Mouse (Mus musculus) adrenal gland, postnatal 4 days (tissue): Measurements from ENCODE around the gene Mrpl4. TPM values are rescaled to one million over a fixed set of nuclear protein-coding genes. Genes with fewer than 3 reads are reported as not detected.

Experiments used
- DNase-seq, 2 experiments: peaks; one replicate each; pipeline ENCODE4 v3.0.0; 2021 to 2022; ENCODE audit warnings: low spot score in 2 of 2, mixed read lengths in 2 of 2
- long read RNA-seq, 2 experiments: library from polyadenylated mRNA; stranded (forward); transcript quantifications; one replicate each; pipeline ENCODE4 v2.0.0; 2021
- total RNA-seq, 2 experiments: library from RNA; stranded (reverse); gene quantifications; 2 replicates each; pipeline ENCODE4 v1.2.3; 2021

Gene Mrpl4
- 10 to 100 TPM; 96.9 to 97.0 TPM for total RNA-seq
- long read RNA-seq, experiment 1, transcript Mrpl4-201 (9 exons, 1,288 nt), result major isoform, 110 of 130 reads
- long read RNA-seq, experiment 1, partial matches to known transcripts, result 6 of 130 reads
- long read RNA-seq, experiment 1, other reads (novel, unspliced or antisense), result 12 of 130 reads
- long read RNA-seq, experiment 2, transcript Mrpl4-201 (9 exons, 1,288 nt), result major isoform, 105 of 136 reads
- long read RNA-seq, experiment 2, partial matches to known transcripts, result 7 of 136 reads
- long read RNA-seq, experiment 2, other reads (novel, unspliced or antisense), result 24 of 136 reads

DNA sequence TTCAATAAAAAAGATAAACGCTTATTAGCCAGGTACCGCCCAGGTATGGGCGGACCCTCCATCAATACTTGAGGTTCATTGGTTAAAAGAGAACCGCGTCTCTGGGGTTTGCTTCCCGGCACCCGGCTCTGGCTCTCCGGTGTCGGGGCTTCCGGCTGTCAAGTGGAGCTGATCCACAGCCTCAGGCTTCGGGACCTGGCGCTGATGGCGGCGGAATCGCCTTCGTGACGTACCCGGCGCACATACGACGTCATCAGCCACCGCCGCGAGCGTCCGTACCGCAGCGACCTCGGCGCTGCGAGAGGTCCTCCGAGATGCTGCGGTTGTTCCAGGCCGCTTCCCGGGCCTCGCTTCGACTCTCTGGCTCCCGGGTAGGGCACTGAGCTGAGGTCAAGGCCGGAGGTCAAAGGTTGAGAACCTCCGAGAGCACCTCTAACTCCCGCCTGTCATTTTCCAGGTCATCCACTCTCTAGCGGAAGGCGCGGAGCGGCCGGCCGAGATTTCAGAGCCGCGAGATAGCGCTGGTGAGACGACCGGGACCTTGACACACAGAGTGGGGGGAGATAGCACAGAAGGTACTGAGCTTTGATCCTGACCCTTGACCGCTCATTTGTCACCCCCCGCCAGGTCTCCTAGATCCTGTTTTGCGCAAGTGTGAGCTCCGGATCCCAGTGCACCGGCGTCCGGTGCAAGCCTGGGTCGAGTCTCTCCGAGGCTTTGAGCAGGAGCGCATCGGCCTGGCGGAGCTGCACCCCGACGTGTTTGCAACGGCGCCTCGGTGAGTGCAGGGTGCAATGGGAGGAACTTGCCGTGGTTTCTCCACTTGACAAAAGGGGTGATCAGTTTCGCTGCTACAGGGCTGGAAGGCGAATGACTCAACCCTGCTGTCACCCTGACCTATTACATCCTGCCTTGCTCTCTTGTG, at the start of gene Mrpl4:
Gene Mrpl4, plus strand, starts transcription at position 112 of the 925 bp plus-strand sequence.
- DNase-seq, result peak; percentile 71 to 77

DNA sequence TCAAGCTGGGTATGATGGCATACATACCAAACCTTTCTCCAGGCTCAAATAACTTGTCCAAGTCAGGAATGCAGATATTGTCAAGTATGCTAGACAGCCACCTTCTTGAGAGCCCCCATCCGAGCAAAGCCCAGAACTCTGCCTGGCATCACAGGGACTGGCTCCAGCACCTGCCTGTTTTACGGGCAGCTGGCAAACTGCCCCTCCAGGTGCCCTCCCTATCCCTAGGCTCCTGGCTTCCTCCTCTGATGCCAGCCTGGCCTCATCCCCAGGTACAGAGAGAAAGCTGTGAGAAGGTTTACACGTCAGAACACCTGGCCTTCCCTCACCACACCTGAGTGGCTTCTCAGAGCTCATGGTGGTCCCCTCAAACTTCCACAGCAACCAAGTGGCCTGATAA, 45.5 kb upstream of the Mrpl4 start:
- DNase-seq, result no peak

DNA sequence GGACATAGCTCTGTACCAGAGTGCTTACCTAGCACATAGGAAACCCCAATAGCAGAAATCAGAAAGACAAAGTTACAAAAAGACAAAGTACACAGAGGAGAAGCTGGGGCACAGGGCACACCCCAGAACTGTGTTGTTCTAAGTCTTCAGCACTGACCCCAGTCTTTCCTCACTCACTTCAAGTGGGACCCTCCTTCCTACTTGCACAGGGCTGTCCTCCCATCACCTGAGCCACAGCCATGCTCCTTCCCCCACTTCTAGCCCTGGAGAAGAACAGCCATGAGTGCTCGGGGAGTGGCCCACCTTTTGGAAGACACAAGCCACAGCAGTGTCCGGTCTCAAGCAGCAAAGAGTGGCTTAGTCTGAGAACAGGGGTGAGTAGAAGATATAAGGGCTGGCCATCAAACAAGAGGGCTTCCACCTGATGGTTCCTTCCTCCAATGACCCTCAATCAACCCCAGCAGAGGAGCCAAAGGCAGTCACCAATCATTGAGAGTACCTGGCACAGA, 43.1 kb upstream of the Mrpl4 start, which contains the start of gene Dnmt1:
Gene Dnmt1, minus strand, starts transcription at position 459 of the 509 bp plus-strand sequence.
- no peak for DNase-seq

DNA sequence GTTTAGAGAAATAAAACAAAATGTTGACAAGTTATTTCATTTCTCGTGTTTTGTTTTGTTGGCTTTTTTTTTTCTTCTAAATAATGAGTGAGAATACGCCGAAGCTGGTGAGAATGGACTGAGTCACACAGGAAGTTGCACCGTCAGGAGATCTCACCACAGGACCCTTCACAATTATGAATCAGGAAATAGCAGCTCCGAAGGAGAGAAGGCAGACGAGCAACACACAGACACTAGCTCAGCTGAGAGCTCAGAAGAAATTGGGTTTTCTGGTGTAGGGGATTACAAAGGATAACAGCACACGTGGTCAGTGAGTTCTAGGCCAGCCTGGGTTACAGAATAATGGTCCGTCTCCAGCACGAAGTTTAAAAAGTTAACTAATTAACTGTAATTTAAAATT, 41.0 kb upstream of the Mrpl4 start:
- no peak for DNase-seq

DNA sequence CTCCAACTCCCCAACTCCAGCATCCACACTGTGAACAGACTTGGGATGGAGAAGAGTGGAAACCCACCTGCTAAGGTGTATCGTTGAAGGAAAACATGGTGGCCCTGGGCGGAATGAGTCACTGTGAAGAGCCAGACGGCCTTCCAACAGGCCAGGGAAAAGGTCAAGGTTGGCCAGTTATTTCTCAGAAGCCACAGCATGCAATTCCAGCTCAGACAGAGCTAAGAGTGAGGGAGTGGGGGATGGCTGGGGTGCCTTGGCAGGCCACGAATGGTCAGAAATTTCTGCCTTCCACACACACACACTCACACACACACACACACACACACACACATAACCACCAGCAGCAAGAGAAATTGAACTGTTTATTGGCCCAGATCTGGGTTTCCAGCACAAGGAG, 36.9 kb upstream of the Mrpl4 start:
- no peak for DNase-seq

DNA sequence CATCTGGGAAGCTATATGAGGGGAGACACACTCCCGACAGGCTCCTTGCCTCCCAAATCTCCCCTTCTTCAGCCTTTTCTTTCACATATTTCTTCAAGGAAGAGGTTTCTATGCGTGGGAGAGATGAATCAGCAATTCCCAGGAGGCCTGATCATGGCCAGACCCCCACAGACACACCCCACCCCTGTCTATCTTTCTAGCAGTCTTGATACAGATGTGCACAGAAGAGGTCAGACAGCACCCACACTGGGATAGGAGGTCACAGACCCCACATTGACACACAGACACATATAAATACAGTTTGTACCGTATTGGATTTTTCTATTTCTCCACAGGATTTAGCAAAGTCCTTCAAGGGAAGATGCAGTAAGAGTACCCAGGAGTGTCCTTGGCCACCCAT, 36.5 kb upstream of the Mrpl4 start:
- no peak for DNase-seq

DNA sequence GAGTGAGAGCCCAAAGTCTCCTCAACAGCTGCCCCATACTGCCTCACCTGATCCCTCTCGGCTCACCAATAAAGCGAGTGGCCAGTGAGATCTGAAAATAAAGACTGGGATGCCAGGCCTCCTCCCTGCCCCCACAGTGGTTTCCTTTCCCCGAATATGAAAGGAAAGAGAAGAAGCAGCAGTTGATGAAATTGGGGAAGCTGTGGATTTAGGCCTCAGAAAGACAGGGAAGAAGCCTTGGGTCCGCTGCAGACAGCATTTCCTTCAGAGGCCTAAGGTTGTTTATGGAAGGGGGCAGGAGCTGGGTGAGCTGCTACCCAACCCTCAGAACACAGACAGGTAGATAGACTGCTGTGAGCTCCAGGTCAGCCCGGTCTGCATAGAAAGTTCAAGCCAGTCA, 35.8 kb upstream of the Mrpl4 start:
- DNase-seq, result no peak

DNA sequence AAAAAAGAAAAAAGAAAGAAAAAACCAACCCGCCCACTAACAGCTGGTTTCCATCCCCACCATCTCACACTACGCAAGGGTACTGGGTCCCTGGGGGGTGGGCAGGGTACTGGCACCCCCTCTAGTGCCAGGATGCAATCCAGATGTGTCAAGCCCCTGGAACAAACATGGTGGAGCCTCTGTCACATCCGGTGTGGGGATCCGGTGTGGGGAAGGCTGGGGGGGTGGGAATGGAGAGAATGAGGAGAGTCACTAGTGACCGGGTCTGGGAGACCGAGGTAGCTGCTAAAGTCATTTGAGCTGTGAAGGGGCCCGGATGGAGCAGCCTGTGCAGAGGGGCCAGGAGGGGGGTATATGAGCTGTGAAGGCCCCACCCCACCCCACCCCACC, 30.8 kb upstream of the Mrpl4 start:
- DNase-seq, result no peak

DNA sequence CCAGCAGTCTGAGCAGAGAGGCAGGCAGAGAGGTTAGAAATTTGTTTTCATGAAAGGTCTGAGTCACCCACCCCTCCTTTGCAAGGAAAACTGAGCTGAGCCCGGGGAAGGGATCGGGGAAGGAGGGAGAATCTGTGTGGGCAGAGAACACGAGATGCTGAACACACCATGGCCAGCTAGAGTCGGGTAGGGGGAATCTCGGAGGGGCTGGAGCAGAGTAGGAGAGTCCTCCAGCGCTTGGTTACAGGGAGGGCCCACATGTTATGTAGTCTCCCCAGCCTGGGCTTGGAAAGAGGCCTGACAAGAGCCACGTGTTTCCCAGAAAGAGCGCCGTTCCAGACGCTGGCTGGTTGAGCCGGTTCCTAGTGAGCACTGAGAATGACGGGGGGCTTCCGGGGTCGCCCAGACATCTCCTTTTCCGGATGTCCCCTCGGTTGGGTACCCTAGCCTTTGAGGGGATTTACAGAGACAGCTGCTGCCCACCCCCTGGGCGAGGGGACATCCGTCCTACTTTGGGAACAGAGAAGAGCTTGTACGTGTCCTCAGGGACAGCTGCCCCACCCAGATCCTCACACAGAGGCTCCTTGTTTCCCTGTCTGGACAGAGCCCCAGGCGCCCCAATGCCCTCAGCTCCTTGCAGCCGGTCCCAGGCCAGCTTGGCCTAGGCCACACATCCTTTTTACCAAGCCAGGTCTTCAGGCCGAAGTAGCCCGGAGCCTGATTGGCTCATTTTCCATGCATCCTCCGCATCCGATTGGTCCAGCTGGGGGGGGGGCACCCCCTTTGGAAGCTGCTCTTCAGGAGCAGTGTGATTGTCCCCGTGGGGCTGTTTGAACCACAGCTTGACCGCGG, 30.2 kb upstream of the Mrpl4 start:
- DNase-seq, result no peak

DNA sequence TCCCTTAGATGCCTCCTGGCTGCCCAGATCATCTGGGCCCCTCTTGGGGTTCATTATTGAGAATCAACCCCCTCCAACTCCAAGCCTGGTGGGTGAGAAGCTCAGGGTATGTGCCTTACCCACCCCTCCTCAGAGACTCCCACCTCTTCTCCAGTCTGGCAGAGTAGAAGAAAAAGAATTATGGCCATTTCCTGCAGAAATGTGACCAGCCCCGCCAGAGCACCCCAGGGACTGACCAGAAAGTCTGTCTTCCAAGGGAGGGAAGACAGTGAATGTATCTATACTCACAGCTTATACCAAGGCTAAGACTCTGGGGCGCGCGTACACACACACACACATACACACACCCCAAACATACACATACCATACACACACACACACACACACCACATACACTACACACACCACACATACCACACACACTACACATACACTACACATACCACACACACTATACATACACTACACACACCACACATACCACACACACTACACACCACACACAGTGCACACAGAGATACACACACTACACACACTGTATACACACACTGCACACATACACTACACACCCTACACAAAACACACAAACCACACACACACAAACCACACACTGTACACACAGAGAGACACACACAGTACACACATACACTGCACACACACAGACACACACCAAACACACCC, 29.4 kb upstream of the Mrpl4 start:
- no peak for DNase-seq

DNA sequence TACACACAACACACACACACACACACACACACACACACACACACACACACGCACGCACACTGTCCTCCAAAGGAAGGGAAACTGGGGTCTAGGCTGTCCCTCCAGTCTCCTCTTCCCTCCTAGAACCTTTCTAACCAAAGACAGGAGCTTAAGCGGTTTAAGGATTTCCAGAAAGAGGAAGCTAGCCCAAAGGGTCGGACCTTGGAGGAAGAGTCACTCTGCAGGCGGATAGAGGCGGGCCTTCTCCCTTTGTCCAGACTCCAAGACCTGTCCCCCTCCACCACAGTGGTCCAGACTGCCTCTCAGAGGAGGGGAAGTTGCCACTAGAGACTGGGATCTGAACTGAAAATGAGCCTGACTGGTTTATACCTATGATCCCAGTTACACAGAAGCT, 28.9 kb upstream of the Mrpl4 start:
- DNase-seq, result no peak

DNA sequence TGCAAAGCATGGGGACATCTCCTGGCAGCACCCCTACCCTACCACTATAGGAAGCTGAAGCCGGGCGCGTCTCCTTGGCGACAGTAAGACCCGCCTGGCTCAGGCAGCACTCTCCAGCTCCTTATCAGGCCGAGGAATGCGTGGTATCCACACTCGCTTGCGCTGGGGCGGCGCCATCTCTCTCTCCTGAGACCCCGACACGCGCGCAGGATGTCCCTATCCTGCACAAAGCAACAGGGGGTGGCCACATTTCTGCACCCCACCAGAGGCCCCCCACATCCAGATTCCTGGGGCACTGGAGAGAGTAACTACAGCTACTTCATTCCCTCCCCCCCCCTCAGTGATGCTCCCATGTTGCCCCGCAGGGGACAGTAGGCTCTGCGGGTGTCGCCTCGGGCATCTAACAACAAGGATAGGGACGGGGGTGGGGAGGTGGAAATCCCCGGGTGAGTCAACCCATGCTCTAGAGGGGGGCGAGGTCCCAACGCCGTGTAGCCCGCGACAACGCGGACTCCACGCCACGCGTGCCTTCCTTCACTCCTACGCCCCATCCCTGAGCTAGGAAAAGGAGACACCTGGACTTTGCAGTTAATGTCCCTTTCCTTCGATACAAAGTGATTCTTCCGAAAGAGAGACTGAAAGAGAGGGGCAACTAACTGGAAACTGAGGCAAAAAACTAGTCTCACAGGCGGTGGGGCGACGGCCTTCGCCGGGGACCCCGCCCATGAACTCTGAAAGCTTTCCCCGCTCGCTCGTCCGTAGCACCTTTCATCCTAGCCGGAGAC, 26.9 kb upstream of the Mrpl4 start:
- no peak for DNase-seq

DNA sequence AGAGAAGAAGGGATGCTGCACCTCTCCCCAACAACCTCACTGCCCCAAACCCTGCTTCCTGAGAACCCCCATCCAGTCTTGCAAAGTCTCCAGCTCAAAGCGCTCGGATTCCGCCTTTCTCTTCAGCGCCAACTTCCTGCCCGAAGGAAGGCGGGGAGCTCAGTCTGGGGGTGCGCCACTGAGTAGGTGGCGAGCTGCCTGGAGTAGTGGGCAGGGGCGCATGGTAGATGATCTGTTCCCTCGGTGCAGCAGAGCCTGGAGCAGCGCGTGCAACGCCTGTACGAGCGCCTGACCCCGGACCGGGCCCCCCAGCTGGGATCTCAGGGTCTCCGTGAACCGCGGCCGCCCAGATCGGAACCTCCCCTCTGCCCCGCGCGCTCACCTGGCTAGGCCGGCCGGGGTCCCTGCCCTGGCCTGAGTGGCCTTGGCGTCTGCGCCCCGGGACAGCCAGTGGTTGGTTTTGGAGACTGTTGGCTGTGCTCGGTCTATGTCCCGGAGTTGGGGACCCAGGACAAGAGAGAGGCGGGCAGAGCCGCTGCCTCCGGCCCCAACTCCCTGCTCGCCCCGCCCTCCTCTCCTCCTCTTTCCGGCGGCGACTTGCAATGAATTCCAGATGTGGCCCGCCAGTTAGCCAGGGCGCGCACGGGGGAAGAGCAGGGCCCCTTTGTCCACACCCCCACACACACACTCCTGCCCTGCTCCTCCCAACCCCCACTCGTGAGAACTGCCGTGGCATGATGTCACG, 26.1 kb upstream of the Mrpl4 start, which contains the start of gene S1pr2:
Gene S1pr2, minus strand, starts transcription at position 566 of the 745 bp plus-strand sequence.
- peak; percentile 63 to 71 for DNase-seq

DNA sequence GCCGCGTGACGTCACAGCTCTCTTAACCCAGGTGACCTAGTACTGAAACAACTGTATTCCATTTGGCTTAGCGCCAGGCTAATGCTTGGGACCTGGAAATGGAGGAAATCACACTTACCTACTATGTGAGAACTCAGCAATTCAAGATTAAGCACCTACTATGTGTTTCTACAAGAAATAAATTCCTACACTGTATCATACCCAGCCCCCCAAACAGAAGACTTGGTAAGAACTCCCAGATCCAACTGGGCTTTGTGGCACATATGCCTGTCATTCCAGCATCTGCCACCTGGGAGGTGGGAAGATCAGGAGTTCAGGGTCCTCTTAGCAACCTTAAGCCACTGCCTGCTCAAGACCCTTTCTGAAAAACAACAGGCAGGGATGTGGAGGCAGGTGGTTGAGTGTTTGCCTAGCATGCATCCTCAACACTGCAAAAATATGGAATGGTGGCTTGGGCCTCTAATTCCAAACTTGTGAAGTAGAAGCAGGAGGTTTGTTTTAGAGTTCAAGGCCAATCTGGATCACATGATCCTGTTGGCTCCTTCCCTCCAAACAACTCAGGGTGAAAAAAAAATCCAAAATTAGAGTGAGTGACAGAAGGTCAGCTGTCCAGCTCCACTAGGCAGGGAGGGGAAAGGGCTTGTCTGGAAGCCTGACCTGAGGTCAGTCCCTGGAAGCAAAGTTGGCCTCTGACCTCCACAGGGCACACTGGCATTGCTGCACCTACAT, 25.4 kb upstream of the Mrpl4 start:
- DNase-seq, result no peak

DNA sequence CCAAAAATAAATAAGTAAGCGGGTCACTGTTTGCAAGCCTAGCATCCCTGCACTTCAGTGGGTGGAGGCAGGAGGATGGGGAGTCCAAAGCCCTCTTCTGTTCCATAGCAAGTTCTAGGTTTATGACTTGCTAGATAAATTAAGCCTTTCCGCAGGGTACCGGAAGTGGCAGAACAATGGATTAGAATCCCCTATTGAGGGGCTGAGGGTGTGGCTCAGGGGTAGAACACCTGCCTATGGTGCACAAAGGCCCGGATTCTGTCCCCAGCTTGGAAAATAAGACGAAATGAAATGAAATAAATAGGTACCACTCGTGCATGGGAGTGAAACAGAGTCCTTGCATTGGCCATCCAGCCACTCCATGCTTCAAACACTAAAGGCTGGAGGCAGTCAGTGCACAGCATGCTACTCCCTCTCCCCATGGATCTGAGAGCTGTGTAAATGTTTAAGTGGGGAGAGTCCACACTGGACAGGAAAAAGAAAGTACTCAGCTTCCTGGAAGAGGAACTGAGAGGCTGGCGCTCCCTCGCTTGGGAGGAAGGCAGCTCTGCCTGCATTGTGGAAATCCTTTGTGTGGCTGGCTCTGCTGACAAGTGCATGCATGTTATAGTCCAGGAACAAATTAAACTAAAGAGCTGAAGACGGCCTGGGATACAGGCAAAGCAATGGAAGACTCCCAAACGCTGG, 24.0 kb upstream of the Mrpl4 start:
- no peak for DNase-seq

DNA sequence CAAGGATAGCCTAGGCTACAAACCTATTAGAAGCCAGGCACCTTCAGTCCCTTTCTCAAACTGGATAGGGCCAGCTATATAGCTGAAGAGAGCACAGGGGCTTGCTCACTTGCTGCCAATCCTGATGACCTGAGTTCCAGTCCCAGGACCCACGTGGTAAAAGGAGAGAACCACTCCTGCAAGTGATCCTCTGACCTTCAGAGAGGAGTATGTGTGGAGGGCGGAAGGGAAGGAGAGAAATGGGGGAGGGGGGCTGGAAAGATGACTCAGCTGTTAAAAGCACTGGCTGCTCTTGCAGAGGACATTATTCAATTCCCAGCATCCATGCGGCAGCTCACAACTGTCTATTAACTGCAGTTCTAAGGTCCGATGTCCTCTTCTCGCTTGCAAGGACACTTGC, 23.4 kb upstream of the Mrpl4 start:
- no peak for DNase-seq

DNA sequence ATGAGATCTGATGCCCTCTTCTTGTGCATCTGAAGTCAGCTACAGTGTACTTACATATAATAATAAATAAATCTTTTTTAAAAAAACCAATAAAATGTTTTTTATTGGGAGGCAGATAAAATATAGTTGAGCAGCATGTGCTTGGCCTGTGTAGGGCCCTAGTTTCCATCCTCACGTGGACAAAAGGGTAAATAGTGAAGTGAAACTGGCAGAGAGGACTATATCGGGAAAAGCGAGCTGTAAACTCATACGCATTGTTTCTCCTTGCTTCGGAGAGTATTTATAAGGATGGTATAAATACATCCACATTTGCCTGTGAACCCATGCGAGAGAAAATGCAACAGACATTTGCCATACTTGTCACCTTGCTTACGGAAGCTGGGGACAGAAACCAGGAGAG, 22.8 kb upstream of the Mrpl4 start:
- DNase-seq, result no peak

DNA sequence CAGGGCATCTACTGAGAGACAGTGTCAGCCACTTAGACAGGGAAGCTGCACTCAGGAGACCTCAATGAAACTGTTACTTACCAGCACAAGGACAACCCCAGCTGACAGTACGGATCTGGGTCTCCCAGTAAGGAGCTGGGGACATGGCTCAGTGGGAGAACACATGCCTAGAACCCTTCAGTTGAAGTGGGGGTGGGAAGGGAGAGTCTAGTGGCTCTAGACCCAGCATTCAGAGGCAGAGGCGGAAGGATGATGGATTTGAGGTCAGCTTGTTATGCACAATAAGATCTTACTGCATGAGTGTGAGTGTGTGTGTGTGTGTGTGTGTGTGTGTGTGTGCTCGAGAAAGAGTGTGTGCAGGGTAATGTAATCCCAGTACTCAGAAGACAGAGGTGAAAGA, 20.4 kb upstream of the Mrpl4 start:
- DNase-seq, result no peak
